Mouse (Mus musculus): ENCODE results near the gene Hsd17b3. TPM values are rescaled to one million over a fixed set of nuclear protein-coding genes. Genes with fewer than 3 reads are reported as not detected.

Hsd17b3 gene
- total RNA-seq (2023): not detected

DNA sequence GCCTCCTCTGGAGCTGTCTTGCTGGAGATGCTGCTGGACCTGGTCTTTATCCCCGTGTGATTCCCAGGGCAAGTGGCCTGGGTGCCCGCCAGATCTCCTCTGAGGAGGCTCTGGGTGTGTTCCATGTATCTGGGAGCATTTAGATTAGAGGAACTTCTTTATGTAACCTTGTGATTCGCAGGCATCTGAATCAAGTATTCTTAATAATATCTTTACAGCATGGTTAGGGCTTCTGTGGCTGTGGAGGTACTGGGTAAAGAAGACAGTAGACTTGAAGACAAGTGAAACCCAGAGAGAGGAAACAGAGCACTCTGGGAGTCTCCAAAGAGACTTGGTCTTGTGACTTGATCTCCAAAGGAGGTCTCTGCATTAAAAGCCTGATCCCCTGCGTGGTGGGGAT is at the start of gene Hsd17b3:
Gene Hsd17b3, minus strand, starts transcription at position 101 of the 400 bp plus-strand sequence.

DNA sequence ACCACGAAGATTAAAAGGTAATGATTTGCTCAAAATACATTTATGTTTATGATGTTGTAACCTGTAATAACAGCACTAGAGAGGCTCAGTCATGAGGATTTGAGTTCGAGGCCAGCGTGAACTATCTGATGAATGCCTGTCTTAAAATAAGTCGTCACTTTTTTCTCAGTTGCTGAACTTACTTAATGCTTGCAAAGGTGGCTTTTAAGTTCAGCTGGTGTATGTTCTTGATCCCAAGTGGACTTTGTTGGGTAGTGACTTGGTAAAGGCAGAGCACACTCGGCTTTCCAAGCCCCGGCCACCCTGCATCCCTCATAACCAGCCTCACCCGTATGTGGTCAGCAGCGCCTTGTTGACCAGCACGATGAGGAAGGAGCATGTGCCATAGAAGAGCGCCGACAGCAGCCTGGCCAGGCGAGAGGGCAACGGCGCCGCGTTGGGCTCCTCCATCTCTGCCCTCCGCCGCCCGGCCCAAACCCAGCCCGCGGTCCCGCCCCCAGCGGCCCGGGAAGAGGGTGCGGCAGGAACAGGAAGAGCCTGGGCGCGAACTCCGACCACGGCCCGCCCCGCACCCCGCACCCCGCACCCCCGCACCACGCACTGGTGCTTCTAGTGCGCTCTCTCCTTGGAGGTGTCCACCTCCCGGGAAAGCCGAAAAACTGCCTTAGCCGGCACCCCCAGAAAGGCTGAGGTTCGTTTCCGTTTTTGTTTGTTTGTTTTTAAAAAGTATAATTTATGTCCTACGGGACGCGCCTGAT is 40.0 kb upstream of the Hsd17b3 start, which contains the start of gene Slc35d2:
Gene Slc35d2, minus strand, starts transcription at position 511 of the 758 bp plus-strand sequence.

Other genes starting within 250 kb of the Hsd17b3 start
- gene Slc35d2, start 40.1 kb upstream of the Hsd17b3 start, total RNA-seq (2023): 10 to 100 TPM; 23.9 to 24.0 TPM
- 10 to 100 TPM; 39.4 to 40.9 TPM for gene Zfp367, start 64.0 kb upstream of the Hsd17b3 start, total RNA-seq (2023)
- 1 to 10 TPM; 2.9 to 3.8 TPM for gene Habp4, start 72.6 kb upstream of the Hsd17b3 start, total RNA-seq (2023)
- 1 to 10 TPM; 2.8 to 4.5 TPM for gene Cdc14b, start 186.1 kb upstream of the Hsd17b3 start, total RNA-seq (2023)
- 10 to 100 TPM; 29.6 to 29.8 TPM for gene Aaed1, start 223.5 kb upstream of the Hsd17b3 start, total RNA-seq (2023)

Data from neutrophil, adult 59 days (primary cell).